Mouse (Mus musculus) liver, embryonic 14.5 days (tissue): ENCODE results near the gene Gtdc1.

ENCODE experiments used
- CTCF ChIP-seq: IDR thresholded peaks from 2 replicates; pipeline ENCODE4 v1.5.1; 2016; ENCODE audit warnings: antibody characterized with exemption, low read depth, control low read depth
- EP300 ChIP-seq: IDR thresholded peaks from 2 replicates; pipeline ENCODE4 v1.6.1; 2016; ENCODE audit warnings: antibody characterized with exemption, low read depth

GRCm38 (mm10) chr2:44965834-44966555 is 38.5 kb upstream of the Gtdc1 start:
- TF ChIP-seq EP300 (no peak), CTCF (no peak)
